In genomic region chr10:128498590-128498989, GRCm38 (mm10) we compare ENCODE assay signal across 8 mouse cellular contexts. TPM values are rescaled to one million over a fixed set of nuclear protein-coding genes. Genes with fewer than 3 reads are reported as not detected.
DNase-seq lines count a peak whose midpoint lies in the region; ATAC-seq and TF ChIP-seq lines count a peak whose summit lies in the region.

TSS of gene Myl6b (minus strand) at chr10:128498685.

- H3K27me3 ChIP-seq in embryonic facial prominence, embryonic 13.5 days: no peaks in the 10 kb centered on the region
- no peaks in the 10 kb centered on the region for H3K27me3 ChIP-seq in heart, adult 2 months (ENCODE audit: control insufficient read depth, insufficient read depth, low read length)
- no peaks in the 10 kb centered on the region for H3K27me3 ChIP-seq in limb, embryonic 13.5 days
- H3K27me3 ChIP-seq in midbrain, embryonic 16.5 days (ENCODE audit: control insufficient read depth, insufficient read depth, low read depth, low read length): no peaks in the 10 kb centered on the region

- peak within 1 kb of the TSS; percentile 76 for H3K9ac ChIP-seq in embryonic facial prominence, embryonic 13.5 days
- H3K9ac ChIP-seq in heart, adult 2 months (ENCODE audit: low read depth, low read length): peak within 1 kb of the TSS; percentile 83
- H3K9ac ChIP-seq in limb, embryonic 13.5 days: peak within 1 kb of the TSS; percentile 66
- peak within 1 kb of the TSS; percentile 50 for H3K9ac ChIP-seq in midbrain, embryonic 16.5 days (ENCODE audit: low read depth, low read length)

- H3K79me2 ChIP-seq in heart, adult 2 months (replicated peaks; ENCODE audit: control insufficient read depth, insufficient read depth, low read length): no peaks in the 10 kb centered on the region; the same call in 1 of the 2 replicates

- peak within 1 kb of the TSS; percentile 72 for H3K4me2 ChIP-seq in embryonic facial prominence, embryonic 13.5 days
- peak within 1 kb of the TSS; percentile 77 for H3K4me2 ChIP-seq in limb, embryonic 13.5 days (replicated peaks)
- peak within 1 kb of the TSS; percentile 85 for H3K4me2 ChIP-seq in midbrain, embryonic 16.5 days (ENCODE audit: low read length)

- H3K36me3 ChIP-seq in embryonic facial prominence, embryonic 13.5 days: no peaks in the 10 kb centered on the region
- no peaks in the 10 kb centered on the region for H3K36me3 ChIP-seq in heart, adult 2 months (ENCODE audit: control insufficient read depth, insufficient read depth, low read length)
- no peaks in the 10 kb centered on the region for H3K36me3 ChIP-seq in limb, embryonic 13.5 days
- H3K36me3 ChIP-seq in midbrain, embryonic 16.5 days (ENCODE audit: control insufficient read depth, insufficient read depth, low read length): no peaks in the 10 kb centered on the region

- H3K4me3 ChIP-seq in embryonic facial prominence, embryonic 13.5 days: peak within 1 kb of the TSS; percentile 64
- peak within 1 kb of the TSS; percentile 62 for H3K4me3 ChIP-seq in heart, adult 2 months
- peak within 1 kb of the TSS; percentile 59 for H3K4me3 ChIP-seq in limb, embryonic 13.5 days
- peak within 1 kb of the TSS; percentile 69 for H3K4me3 ChIP-seq in midbrain, embryonic 16.5 days (ENCODE audit: low read depth, low read length)

- intact Hi-C loops in heart, adult 2 months (cut with DNase I): loop anchor here (2.0 to 10.0 kb wide), 2 partner anchors 48 to 404 kb away; partner anchors contain the start of genes Baz2a and Zc3h10

- H3K9me3 ChIP-seq in embryonic facial prominence, embryonic 13.5 days: no peaks in the 10 kb centered on the region
- H3K9me3 ChIP-seq in limb, embryonic 13.5 days: no peaks in the 10 kb centered on the region
- H3K9me3 ChIP-seq in midbrain, embryonic 16.5 days (replicated peaks; ENCODE audit: control insufficient read depth, low read length, poor library complexity, severe bottlenecking): no peaks in the 10 kb centered on the region

- peak; percentile 73 for ATAC-seq in embryonic facial prominence, embryonic 13.5 days (ENCODE audit: insufficient number of reproducible peaks, insufficient read depth, low FRiP score, low TSS enrichment, low read depth)
- ATAC-seq in limb, embryonic 13.5 days (ENCODE audit: low FRiP score, low read depth): peak; percentile 83
- peak; percentile 74 for ATAC-seq in midbrain, embryonic 16.5 days

- TF ChIP-seq POLR2A in heart, adult 2 months (IDR thresholded peaks at IDR 0.05; ENCODE audit: insufficient read depth, low read depth, low read length): peak; percentile 45

- peak; percentile 98 for DNase-seq in 3134 (ENCODE audit: extremely low read depth, insufficient read length, low spot score)
- peak; percentile 97 to 98 for DNase-seq in adrenal gland, postnatal 36 days
- DNase-seq in heart, adult 2 months: peak; percentile 95 to 99
- peak; percentile 96 to 98 for DNase-seq in kidney, adult 8-10 months
- DNase-seq in spleen, postnatal 10 days (ENCODE audit: low spot score in 2 of 2): peak; percentile 95 to 97

- peak; percentile 40; the same call in 1 of the 2 replicates for TF ChIP-seq CTCF in heart, adult 2 months (IDR thresholded peaks at IDR 0.05)

- WGBS in embryonic facial prominence, embryonic 13.5 days: under 1% methylated on average over 27 of the region's 27 CpGs
- 1% methylated on average over 27 of the region's 27 CpGs for WGBS in heart, adult 2 months
- under 1% methylated on average over 27 of the region's 27 CpGs for WGBS in limb, embryonic 13.5 days
- WGBS in midbrain, embryonic 16.5 days: under 1% methylated on average over 27 of the region's 27 CpGs

- peak within 1 kb of the TSS; percentile 85 for H3K27ac ChIP-seq in embryonic facial prominence, embryonic 13.5 days
- H3K27ac ChIP-seq in heart, adult 2 months: peak within 1 kb of the TSS; percentile 95
- peak within 1 kb of the TSS; percentile 89 for H3K27ac ChIP-seq in limb, embryonic 13.5 days
- peak within 1 kb of the TSS; percentile 76 for H3K27ac ChIP-seq in midbrain, embryonic 16.5 days (ENCODE audit: low read length)

- peaks cover 22% of the 10 kb centered on the region for H3K4me1 ChIP-seq in embryonic facial prominence, embryonic 13.5 days
- H3K4me1 ChIP-seq in heart, adult 2 months (ENCODE audit: control insufficient read depth, insufficient read depth, low read length): peaks cover 10% of the 10 kb centered on the region
- H3K4me1 ChIP-seq in limb, embryonic 13.5 days: peaks cover 24% of the 10 kb centered on the region
- peaks cover 15% of the 10 kb centered on the region for H3K4me1 ChIP-seq in midbrain, embryonic 16.5 days (ENCODE audit: control insufficient read depth, insufficient read depth, low read length)

- peak; percentile 89 for TF ChIP-seq EP300 in heart, adult 2 months (IDR thresholded peaks at IDR 0.05; ENCODE audit: insufficient read depth, low read depth, low read length)

RNA-seq across cellular contexts. Expression of gene Myl6b, which starts in this region (rescaled TPM):
- total RNA-seq in adrenal gland, postnatal 36 days (2021): 1 to 10 TPM; 5.6 to 6.1 TPM
- 2.8 and 4.0 TPM in 2 replicates for polyA plus RNA-seq in embryonic facial prominence, embryonic 13.5 days (2015; fragmentation: Nextera tagmentation; extraction: Ambion mirVana)
- 1 to 10 TPM; 3.5 to 3.8 TPM for total RNA-seq in heart, adult 2 months (2021)
- 2.9 and 4.1 TPM in 2 replicates for polyA plus RNA-seq in heart, adult 2 months (2012; rRNA removed)
- polyA plus RNA-seq in limb, embryonic 13.5 days (2015; fragmentation: Nextera tagmentation; extraction: Ambion mirVana): 4.7 and 5.0 TPM in 2 replicates
- 5.3 and 6.4 TPM in 2 replicates for polyA plus RNA-seq in midbrain, embryonic 16.5 days (2015; fragmentation: Nextera tagmentation; extraction: Ambion mirVana)

Comparison
In these comparisons a context has a peak if more than half of its experiments do, and no peak if none do; other contexts are left out.
1. Peak in every context shown above with its lines: DNase-seq, ATAC-seq, H3K4me3 ChIP-seq and H3K27ac ChIP-seq.